Mouse (Mus musculus) kidney, adult 2 months (tissue): ENCODE data around the gene 4632433K11Rik. TPM values are rescaled to one million over a fixed set of nuclear protein-coding genes. Genes with fewer than 3 reads are reported as not detected.
"Not testable (repeated sequence)": the region's sequence is repeated elsewhere in the genome, so short reads cannot be mapped to it uniquely, and the experiment has no call there.

ENCODE experiments used
- DNase-seq: peaks from one replicate; pipeline ENCODE4 v3.0.0; 2021
- H3K27ac ChIP-seq: fragments of 200-500 bp; 2 replicates; pipeline ENCODE4 v1.5.1; 2012; ENCODE audit warnings: low read depth, low read length, control low read depth, inconsistent platforms; ENCODE audit not compliant: insufficient read depth
- H3K27me3 ChIP-seq: fragments of 200-500 bp; replicated peaks from 2 replicates; pipeline ENCODE4 v1.6.1; 2012; ENCODE audit warnings: mild to moderate bottlenecking, moderate library complexity, low read length, inconsistent platforms; ENCODE audit not compliant: control insufficient read depth, insufficient read depth
- H3K36me3 ChIP-seq: fragments of 200-500 bp; 2 replicates; pipeline ENCODE4 v1.6.1; 2012; ENCODE audit warnings: mild to moderate bottlenecking, moderate library complexity, low read length, inconsistent platforms; ENCODE audit not compliant: control insufficient read depth, insufficient read depth
- H3K4me1 ChIP-seq: fragments of 200-500 bp; 2 replicates; pipeline ENCODE4 v1.6.1; 2011; ENCODE audit warnings: low read length; ENCODE audit not compliant: control insufficient read depth, insufficient read depth
- H3K4me3 ChIP-seq: fragments of 200-500 bp; 2 replicates; pipeline ENCODE4 v1.5.1; 2011; ENCODE audit warnings: mild to moderate bottlenecking, low read depth, low read length, control low read depth; ENCODE audit not compliant: insufficient read depth
- CTCF ChIP-seq: fragments of 200-500 bp; conservative IDR thresholded peaks from 2 replicates; pipeline ENCODE4 v1.5.1; 2011; ENCODE audit warnings: low read depth, mild to moderate bottlenecking, control low read depth, low read length, moderate library complexity, mixed read lengths; ENCODE audit not compliant: insufficient read depth, insufficient read length
- POLR2A ChIP-seq: fragments of 200-500 bp; IDR thresholded peaks from one replicate; pipeline ENCODE4 v1.6.1; 2011; ENCODE audit warnings: low read depth, low read length, control low read depth
- WGBS: fragments of 180-500 bp; shearing (Covaris S2); methylation state at CpG from one replicate; pipeline ENCODE4 v1.1.7; 2018; 5-methylcytosine and 5-hydroxymethylcytosine counted together
- polyA plus RNA-seq: library from polyadenylated mRNA; depleted of rRNA; stranded (reverse); fragments of >200 nt; gene quantifications from 2 replicates; pipeline ENCODE4 v1.2.3, GENCODE M21; 2012

Gene 4632433K11Rik
- polyA plus RNA-seq, 1 experiment: not detected

- H3K36me3 ChIP-seq: no peaks in the 10 kb centered on the region
- WGBS: 49% methylated on average over 8 of the region's 8 CpGs
- 0 out of 2 replicates have a peak, but pooled peaks cover 4% of the 10 kb centered on the region for H3K4me1 ChIP-seq
- TF ChIP-seq POLR2A (no peak), CTCF (no peak)
- DNase-seq: no peak
- H3K27ac ChIP-seq: peak overlapping the region; percentile 4; the same call in 1 of the 2 replicates
- H3K27me3 ChIP-seq: no peaks in the 10 kb centered on the region
- no peak overlapping the region for H3K4me3 ChIP-seq
These were observed 37.0 kb upstream of the 4632433K11Rik start for GRCm38 (mm10) chr7:4996934-4997333.

- peak; percentile 36 for DNase-seq
- H3K4me1 ChIP-seq: 0 out of 2 replicates have a peak, but pooled peaks cover 4% of the 10 kb centered on the region
- TF ChIP-seq CTCF: peak; percentile 52
- no peak for TF ChIP-seq POLR2A
- H3K27ac ChIP-seq: no peak overlapping the region
- H3K36me3 ChIP-seq: no peaks in the 10 kb centered on the region
- H3K4me3 ChIP-seq: no peak overlapping the region
- H3K27me3 ChIP-seq: no peaks in the 10 kb centered on the region
- WGBS: 68% methylated on average over 2 of the region's 2 CpGs
These were observed 34.0 kb upstream of the 4632433K11Rik start for GRCm38 (mm10) chr7:4999876-5000275.

GRCm38 (mm10) chr7:5002876-5003275 lies 31.0 kb upstream of the 4632433K11Rik start:
- not testable (repeated sequence) for H3K36me3 ChIP-seq, H3K27me3 ChIP-seq, H3K4me1 ChIP-seq, H3K27ac ChIP-seq, H3K4me3 ChIP-seq, DNase-seq
- WGBS: 74% methylated on average over 8 of the region's 8 CpGs

GRCm38 (mm10) chr7:5008229-5008628 lies 25.7 kb upstream of the 4632433K11Rik start:
- TF ChIP-seq CTCF (no peak), POLR2A (no peak)
- DNase-seq: no peak
- no peaks in the 10 kb centered on the region for H3K27me3 ChIP-seq
- no peak overlapping the region for H3K4me3 ChIP-seq
- peaks cover 3% of the 10 kb centered on the region; the same call in 1 of the 2 replicates for H3K36me3 ChIP-seq
- H3K4me1 ChIP-seq: no peaks in the 10 kb centered on the region
- 98% methylated on average over 26 of the region's 26 CpGs for WGBS
- no peak overlapping the region for H3K27ac ChIP-seq

- no peak overlapping the region for H3K27ac ChIP-seq
- no peak overlapping the region for H3K4me3 ChIP-seq
- WGBS: 91% methylated on average over 27 of the region's 27 CpGs
- H3K4me1 ChIP-seq: peaks cover 3% of the 10 kb centered on the region; the same call in 1 of the 2 replicates
- no peaks in the 10 kb centered on the region for H3K27me3 ChIP-seq
- DNase-seq: no peak
- H3K36me3 ChIP-seq: peaks cover 3% of the 10 kb centered on the region; the same call in 1 of the 2 replicates
- TF ChIP-seq POLR2A (no peak), CTCF (no peak)
These were observed 21.0 kb upstream of the 4632433K11Rik start for GRCm38 (mm10) chr7:5012681-5013513.

GRCm38 (mm10) chr7:5014251-5015117 lies 19.4 kb upstream of the 4632433K11Rik start, which contains the start of the genes Zfp524 and Fiz1:
TSS of gene Zfp524 (plus strand) at chr7:5014415.
TSS of gene Fiz1 (minus strand) at chr7:5014697.
- Histone ChIP-seq H3K4me1 (peaks cover 5% of the 10 kb centered on the region; the same call in 1 of the 2 replicates), H3K4me3 (peak within 1 kb of the TSS; percentile 83), H3K27ac (peak within 1 kb of the TSS; percentile 100), H3K36me3 (no peaks in the 10 kb centered on the region), H3K27me3 (no peaks in the 10 kb centered on the region)
- under 1% methylated on average over 42 of the region's 42 CpGs for WGBS
- peak; percentile 99 for DNase-seq
- TF ChIP-seq CTCF: no peak
- no peak for TF ChIP-seq POLR2A
